Mouse (Mus musculus): ENCODE measurements around the gene Patz1. TPM values are rescaled to one million over a fixed set of nuclear protein-coding genes. Genes with fewer than 3 reads are reported as not detected.
A peak's percentile ranks its signal among the peaks of the same experiment; 100 is the strongest.

Patz1 gene
- polyA plus RNA-seq (2012; rRNA removed) = 33.0 and 33.9 TPM in 2 replicates

DNA sequence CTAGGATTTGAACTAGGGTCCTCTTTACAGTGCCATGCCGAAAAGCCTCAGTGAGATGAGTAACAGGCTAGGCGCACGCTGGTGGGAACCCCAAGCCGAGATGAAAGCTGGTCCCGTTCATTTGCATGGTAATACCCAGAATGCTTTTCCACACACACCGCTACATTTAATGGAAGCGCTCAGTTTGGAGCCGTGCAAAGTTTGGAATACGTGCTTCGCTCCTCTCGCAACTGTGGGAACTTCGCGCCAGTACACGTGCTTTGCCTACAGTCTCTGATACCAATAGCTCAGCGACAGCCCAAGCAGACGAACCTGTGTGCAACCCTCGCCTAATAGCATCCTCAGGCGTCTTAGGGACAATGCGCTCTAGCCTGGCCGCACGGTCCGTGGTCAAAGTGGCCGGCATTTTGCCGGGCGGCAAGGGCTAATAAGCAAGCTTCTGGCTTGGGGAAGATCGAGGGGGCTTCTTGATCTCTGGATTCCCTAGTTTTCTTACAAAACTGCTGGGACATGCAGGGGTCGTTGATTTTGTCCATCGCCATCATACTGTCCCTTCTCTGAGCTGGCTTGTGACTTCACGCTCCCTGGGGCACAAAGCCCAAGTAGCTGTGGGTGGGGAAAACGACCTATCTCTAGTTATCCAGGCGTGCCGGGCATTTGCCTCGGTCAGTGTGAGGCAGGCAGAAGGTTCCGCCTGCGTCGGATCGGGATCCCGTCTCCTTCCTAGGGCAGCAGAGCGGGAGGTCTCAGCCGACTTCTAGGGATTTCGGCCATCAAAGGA is at the start of gene Patz1:
TSS of gene Patz1 (plus strand) at position 354 of the 781 bp plus-strand sequence.
- peak; percentile 27 to 54 for DNase-seq (ENCODE audit: extremely low spot score in 1 of 2, low spot score in 1 of 2)

DNA sequence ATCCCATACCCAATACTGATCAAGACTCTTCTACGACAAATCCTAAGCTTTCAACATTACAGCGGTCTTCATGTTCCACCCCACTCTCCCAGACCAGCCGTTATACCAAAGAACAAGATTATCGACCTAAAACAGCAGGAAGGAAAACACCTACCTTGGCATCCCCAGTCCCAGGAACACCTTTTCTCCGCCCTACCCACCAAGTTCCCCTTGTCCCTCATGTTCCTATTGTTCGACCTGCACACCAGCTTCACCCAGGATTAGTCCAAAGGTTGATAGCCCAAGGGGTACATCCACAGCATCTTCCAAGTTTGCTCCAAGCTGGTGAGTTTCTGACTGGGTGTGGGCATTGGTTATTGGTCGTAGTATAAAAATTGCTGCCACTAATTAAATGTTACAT is 46.3 kb upstream of the Patz1 start:
- no peak for DNase-seq (ENCODE audit: extremely low spot score in 1 of 2, low spot score in 1 of 2)

DNA sequence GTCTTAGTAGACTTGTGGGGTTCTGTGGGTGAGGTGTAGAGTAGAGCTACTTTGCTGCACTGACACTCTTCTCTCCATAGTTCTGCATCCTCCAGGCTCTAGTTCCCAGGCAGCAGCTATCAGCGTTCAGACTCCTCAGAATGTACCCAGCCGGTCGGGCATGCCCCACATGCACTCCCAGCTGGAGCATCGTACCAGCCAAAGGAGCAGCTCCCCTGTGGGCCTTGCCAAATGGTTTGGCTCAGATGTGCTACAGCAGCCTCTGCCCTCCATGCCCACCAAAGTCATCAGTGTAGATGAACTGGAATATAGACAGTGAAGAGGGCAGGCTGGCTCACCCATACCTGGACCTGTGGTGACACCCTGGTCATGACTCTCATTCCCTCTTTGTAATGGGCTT is 44.9 kb upstream of the Patz1 start:
- DNase-seq (ENCODE audit: extremely low spot score in 1 of 2, low spot score in 1 of 2) = no peak

DNA sequence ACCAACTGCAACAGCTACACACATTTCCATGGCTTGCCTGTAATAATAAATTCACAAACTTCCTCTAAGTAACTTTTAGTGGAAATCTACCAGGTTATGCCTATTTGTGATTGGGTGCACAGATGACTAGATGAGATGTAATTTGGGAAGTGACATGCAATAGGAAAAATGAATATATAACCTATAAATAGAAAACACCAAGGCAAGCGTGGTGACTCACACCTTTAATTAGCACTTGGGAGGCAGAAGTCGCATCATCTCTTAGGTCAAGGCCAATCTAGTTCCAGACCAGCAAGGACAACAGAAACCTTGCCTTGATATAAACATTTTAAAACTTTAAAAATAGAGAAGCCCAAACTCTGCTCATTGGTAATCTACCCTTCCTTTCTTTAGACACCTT is 41.3 kb upstream of the Patz1 start:
- DNase-seq (ENCODE audit: extremely low spot score in 1 of 2, low spot score in 1 of 2) = no peak

DNA sequence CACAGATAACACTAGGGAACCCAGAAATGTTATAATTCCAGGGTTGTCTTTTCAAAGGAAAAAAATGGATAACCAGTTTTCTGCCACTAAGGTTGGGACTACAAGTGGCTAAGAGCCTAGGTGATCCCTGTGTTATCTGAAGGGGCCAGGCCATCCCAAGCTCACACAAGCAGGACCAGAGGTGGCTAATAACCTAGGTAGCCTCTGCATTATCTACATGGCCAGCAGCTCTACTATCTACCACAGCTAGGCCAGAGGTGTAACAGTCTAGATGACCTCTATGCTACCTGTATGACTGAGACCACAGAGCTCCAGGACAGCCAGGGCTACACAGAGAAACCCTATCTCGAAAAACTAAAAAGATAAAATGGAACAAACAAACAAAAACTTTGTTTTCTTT is 29.1 kb upstream of the Patz1 start:
- DNase-seq (ENCODE audit: extremely low spot score in 1 of 2, low spot score in 1 of 2) = no peak

DNA sequence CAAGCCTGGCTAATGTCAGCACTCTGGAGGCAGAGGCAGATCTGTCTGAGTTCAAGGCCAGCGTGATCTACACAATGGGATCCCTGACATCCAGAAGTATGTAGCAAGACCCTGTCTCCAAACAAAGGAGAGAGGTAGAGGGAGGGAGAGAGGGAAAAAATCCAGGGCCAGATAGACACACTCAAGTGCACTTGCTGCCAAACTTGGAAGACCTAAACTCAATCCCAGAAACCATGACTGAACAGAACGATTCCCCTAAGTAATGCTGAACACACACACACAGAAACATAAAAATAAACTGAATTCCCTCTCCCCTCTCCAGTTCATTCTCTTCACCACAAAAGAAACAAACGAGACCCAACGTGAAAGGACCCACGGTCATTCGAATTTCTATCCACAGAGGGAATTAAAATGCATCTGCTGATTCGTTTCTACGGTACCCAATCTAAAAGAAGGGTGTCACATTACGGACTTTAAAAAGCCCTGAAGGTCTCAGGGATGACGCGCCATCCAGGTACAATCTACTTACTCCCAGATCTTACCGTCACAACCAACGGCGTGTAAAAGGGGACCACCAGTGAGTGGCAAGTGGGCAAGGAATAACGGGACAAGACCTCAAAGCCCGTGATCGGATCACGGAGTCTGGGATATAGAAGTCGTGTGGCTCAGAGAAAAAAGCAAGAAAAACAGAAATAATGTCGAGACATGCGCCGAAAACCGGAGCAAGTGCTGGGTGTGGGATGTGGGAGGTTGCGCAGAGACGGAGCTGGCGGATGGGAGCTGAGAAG is 23.2 kb upstream of the Patz1 start:
- DNase-seq (ENCODE audit: extremely low spot score in 1 of 2, low spot score in 1 of 2) = no peak

DNA sequence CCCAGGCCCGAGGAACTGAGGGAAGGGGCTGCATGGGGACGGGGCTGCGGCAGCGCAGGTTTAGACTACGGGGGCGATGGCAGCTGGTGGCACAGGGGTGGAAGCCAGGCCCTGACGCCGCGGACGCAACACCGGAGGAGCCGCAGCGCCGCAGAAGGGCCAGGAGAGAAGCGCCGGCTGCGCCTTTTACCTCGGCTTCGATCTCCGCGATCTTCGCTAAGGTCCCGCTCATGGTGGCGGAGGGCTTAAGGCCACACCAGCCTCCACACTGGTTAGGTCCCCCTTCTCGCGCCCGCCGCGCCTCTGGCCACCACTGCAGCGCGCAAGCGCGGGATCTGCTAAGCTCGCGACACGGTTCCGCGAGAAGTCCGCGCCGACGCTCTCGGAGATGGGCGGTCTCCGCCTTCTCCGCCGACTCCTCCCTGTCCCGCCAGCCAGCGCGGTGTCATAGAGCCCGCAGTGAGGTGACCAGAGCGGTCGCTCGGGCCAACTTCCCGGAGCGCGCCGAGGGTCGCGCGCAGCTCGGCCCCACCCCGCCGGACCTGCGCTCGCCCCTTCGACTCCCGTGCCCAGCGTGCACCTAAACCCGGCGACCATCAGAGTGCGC is 22.5 kb upstream of the Patz1 start, which contains the start of gene Drg1:
TSS of gene Drg1 (minus strand) at position 337 of the 607 bp plus-strand sequence.
- DNase-seq (ENCODE audit: extremely low spot score in 1 of 2, low spot score in 1 of 2) = peak; percentile 82 to 93

DNA sequence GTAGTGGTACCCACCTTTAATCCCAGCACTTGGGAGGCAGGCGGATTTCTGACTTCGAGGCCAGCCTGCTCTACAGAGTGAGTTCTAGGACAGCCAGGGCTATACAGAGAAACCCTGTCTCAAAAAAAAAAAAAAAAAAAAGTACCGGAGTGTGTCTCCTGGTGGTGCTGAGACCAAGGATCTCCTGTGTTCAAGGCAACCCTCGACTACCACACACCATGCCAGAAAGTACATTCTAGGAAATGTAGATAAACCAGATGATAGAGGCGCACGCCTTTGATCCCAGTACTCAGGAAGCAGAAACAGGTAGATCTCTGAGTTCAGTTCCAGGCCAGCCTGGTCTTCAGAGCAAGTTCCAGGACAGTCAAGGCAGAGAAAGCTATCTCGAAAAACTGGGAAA is 21.5 kb upstream of the Patz1 start:
- no peak for DNase-seq (ENCODE audit: extremely low spot score in 1 of 2, low spot score in 1 of 2)

DNA sequence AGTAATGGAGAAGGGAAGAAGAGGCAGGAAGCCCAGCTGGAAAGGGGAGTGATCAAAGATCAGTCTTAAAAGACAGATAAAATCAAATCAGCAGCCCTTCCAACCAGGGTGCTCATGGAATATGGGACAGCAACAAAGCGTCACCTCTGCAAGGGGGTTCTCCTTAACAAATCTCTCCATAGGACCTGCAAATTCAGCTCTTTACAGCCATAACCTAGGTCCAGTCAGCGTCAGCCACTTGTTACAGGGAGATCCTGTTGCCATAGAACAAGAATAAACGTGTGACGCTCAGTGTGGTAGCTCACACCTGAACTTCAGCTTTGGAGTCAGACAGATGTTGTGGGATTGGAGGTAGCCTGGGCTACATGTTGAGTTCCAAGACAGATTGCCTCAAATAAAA is 19.4 kb upstream of the Patz1 start:
- no peak for DNase-seq (ENCODE audit: extremely low spot score in 1 of 2, low spot score in 1 of 2)

DNA sequence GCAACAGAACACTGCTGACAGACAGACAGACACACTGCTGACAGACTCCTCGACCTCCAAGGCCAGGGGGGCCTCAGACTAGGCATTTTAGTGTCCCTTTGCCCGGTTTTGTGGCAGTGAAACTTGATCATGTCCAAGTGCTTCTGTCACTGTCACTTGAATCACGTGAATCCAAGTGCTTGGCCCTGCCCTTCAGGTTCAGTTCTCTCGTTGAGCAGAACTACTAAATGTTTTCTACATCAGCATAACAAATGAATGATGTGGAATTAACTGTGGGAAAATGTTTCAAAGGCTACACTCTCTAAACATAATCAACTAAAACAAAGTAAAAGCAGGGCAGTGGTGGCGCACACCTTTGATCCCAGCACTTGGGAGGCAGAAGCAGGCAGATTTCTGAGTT is 10.3 kb upstream of the Patz1 start:
- DNase-seq (ENCODE audit: extremely low spot score in 1 of 2, low spot score in 1 of 2) = no peak

DNA sequence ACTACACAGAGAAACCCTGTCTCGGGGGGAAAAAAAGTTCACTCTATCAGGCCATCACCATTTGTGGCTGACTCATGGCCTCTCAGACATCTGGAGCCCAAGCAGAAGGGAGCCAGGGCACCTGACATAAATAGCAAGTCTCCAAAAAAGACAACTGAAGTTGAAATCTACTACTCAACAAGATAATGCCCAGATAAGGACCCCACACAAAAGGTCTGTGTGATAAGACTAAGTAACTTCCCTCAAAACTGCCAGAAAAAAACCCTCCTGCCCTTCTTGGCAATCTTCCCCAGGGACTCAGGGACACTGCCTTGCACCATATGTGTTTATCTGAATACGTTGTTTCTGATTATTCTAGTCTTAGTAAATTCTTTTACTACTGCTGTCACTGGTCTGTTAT is 8.9 kb upstream of the Patz1 start:
- DNase-seq (ENCODE audit: extremely low spot score in 1 of 2, low spot score in 1 of 2) = no peak

DNA sequence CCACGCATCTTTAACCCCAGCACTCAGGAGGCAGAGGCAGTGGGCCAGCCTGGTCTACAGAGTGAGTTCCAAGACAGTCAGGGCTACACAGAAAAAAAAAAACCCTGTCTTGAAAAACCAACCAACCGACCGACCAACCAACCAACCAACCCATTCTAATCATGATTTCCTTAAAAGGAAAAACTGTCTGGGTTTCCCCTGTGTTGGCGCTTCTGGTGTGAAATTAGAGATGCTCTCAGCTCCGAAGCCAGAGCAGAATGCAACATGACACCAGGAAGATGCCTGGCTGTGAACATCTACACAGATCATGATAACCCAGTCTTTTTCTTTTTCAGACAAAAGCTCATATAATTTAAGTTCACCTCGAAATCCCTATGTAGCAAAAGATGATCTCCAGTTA is 5.8 kb upstream of the Patz1 start:
- no peak for DNase-seq (ENCODE audit: extremely low spot score in 1 of 2, low spot score in 1 of 2)

DNA sequence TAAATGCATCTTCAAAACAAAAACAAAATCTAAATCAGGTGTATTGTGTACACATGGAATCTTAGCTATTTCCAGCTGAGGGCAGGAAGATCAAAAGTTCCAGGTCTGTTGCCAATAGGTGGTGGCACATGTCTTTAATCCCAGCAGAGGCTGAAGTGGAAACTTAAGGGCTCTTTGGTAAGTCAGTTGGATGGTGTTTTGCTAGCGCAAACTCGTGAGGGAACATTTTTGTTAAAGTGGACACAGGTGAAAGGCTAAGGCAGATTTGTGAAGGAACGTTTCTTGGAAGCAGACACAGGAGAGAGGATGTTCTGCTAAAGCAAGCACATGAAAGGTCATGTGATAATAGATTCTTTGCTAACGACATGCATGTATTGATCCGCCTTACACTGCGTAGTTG is 5.0 kb upstream of the Patz1 start:
- DNase-seq (ENCODE audit: extremely low spot score in 1 of 2, low spot score in 1 of 2) = no peak

DNA sequence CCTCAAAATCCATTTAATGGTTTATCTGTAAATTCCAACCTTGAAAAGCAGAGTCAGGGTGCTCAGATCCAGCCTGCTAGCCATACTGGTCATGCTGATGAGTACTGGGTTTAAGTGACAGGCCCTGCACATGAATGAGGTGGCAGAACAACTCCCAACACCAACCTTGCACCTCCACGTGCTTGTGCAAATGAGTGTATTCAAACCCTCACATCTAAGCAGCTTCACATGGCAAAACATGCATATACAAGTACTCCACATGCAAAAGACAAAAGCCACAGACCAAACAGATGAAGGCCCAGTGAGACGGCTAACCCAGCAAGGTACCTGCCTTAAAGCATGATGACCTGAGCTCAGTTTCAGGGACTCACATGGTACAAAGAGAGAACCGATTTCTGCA is 2.7 kb upstream of the Patz1 start:
- DNase-seq (ENCODE audit: extremely low spot score in 1 of 2, low spot score in 1 of 2) = no peak

DNA sequence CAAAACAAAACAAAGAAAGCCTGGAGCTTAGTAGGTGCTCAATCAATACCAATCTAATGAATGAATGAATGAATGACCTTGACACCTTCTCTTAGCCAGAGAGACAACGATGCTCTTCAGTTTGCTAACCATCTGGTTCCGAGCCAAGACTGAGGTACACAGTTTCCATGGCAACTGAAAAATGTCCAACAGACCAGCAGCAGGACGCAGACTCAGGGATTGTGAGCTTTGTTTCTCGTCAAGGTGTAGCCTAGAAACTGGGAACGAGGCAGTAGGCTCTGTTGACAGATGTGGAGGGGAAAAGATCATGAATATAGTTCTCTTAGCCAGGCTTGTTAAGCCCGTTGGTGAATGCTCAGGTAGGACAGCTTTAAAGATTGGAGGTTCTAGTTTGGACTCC is 1.5 kb upstream of the Patz1 start:
- no peak for DNase-seq (ENCODE audit: extremely low spot score in 1 of 2, low spot score in 1 of 2)

DNA sequence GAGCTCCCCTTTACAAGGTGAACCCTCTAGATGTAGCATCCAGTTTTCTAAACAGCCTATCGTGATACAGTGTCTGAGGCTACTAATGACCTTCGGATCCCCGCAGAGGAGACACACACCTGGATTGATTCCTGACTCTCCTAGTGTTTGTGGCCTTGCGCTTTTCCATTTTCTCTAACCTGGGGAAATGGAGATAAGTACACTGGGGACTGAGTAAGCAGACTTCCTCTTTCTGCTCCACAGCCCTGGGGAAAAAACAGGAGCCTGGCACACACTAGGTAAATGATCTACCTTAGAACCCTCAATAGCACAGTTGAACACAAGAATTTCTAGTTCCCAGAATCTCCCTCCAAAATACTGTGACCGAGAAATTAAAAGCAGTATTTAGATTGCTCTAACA is 753 bp upstream of the Patz1 start:
- no peak for DNase-seq (ENCODE audit: extremely low spot score in 1 of 2, low spot score in 1 of 2)

DNA sequence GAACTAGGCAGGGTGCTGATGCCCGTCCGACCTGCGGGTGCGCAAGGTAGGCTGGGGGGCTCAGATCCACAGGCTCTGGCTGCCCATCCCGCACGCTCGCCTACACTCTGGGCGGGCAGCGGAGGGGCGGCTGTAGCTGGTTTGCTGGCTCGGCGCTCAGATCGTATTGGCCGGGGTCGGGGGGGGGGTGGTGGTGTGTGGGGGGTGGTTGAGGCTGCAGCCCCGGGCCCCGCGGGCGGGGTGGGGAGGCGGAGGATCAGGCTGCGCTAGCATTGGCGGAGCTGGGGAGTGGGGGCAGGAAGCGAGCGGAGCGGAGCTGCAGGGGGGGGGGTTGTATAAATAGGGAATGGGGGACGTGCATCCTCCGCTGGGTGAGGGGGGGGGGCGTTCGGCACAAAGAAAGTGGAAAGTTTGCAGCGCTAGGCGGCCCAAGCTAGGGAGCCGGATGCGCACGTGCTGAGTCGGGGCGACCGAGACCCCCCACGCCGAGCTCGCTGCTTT is 678 bp downstream of the Patz1 start:
- peak; percentile 30 to 53 for DNase-seq (ENCODE audit: extremely low spot score in 1 of 2, low spot score in 1 of 2)

DNA sequence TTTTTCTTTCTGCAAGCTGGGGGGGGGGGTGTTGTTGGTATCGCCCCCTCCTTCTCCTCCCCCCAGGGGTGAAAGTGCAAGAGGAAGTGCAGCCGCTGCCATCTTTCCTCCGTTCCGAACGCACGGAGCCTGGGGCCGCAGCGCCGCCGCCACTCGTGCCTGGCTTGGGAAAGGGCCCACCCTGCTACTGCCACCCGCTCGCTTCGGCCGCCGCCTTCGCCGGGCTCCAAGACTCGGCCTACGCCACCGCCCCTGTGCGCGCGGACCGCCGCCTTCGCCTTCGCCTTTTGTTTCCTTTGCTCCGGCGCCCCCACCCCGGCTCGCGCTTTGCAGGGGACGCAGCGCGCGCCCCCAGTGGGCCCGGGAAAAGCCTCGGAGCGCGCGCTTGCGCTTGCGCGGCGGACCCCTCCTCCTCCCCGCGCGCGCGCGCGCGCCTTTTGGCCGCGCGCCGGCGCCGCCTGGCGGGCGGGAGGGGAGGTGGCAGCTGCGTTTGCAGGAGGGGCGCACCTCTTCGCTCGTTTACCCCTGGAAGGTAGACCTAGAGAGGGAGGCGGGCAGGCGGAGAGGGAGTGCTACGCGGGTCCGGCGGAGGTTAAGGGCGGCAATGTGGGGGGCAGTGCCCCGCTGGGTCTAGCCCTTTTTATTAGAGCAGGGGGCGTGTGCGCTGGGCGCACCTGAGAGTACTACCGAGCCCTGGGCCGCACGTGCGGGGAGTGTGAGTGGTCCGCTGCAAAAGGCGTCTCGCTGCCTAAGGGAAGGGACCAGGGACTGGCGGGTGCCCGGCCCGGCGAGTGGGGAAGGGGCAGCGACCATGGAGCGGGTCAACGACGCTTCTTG is 1.3 kb downstream of the Patz1 start:
- DNase-seq (ENCODE audit: extremely low spot score in 1 of 2, low spot score in 1 of 2) = peak; percentile 62 to 82

DNA sequence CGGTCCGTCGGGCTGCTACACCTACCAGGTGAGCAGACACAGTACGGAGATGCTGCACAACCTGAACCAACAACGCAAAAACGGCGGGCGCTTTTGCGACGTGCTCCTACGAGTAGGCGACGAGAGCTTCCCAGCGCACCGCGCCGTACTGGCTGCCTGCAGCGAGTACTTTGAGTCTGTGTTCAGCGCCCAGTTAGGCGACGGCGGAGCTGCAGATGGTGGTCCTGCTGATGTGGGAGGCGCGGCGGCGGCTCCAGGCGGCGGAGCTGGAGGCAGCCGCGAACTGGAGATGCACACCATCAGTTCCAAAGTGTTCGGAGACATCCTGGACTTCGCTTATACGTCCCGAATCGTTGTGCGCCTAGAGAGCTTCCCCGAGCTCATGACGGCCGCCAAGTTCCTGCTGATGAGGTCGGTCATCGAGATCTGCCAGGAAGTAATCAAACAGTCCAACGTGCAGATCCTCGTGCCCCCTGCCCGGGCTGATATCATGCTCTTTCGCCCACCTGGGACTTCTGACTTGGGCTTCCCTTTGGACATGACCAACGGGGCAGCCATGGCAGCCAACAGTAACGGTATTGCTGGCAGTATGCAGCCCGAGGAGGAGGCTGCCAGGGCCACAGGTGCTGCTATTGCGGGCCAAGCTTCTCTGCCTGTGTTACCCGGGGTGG is 2.1 kb downstream of the Patz1 start:
- DNase-seq (ENCODE audit: extremely low spot score in 1 of 2, low spot score in 1 of 2) = peak in 1 of 2 experiments; percentile 64
